Mouse (Mus musculus) thymus, adult 2 months (tissue): ENCODE measurements around the gene Olfr391-ps.

Source experiments
- CTCF ChIP-seq: fragments of 200-500 bp; IDR thresholded peaks from 2 replicates; pipeline ENCODE4 v1.5.1; 2012; ENCODE audit warnings: mild to moderate bottlenecking, control low read depth, low read length, moderate library complexity, borderline replicate concordance; ENCODE audit not compliant: control insufficient read depth, poor library complexity, insufficient read depth; ENCODE audit errors: extremely low read depth
- POLR2A ChIP-seq: fragments of 200-500 bp; IDR thresholded peaks from 2 replicates; pipeline ENCODE4 v1.6.1; 2012; ENCODE audit warnings: mild to moderate bottlenecking, low read length, control low read depth, moderate library complexity; ENCODE audit not compliant: control insufficient read depth, poor library complexity, insufficient read depth; ENCODE audit errors: extremely low read depth

GRCm38 (mm10) chr11:73759115-73759514 lies 43.7 kb downstream of the Olfr391-ps start:
- TF ChIP-seq CTCF (no peak), POLR2A (no peak)
